Mouse (Mus musculus): Measurements from ENCODE around the gene Nsf.
A peak's percentile ranks its signal among the peaks of the same experiment; 100 is the strongest.
"Not testable (repeated sequence)": the region's sequence is repeated elsewhere in the genome, so short reads cannot be mapped to it uniquely, and the experiment has no call there.

Nsf gene

DNA sequence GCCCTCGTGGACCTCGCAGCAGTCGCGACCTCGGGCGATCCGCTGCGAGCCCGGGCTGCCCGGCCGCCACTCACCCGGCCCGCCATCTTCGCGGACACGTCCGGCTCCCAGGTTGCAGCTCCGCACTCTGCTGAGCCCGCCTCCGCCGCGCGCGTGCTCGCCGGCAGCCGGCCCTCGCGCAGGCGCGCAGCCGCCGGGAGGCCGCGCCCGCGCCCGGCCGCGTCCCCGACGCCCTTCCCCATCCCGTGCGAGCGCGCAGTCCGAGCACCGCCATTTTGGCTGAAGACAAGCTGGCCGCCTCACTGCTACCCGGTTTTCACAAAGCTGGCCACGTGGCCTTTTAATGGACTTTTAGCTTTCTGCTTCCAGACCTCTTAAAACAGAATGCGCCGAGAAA is at the start of gene Nsf:
Gene Nsf, minus strand, starts transcription at position 161 of the 397 bp plus-strand sequence.
- peak; percentile 85 for DNase-seq (ENCODE audit: low read depth, low spot score)

DNA sequence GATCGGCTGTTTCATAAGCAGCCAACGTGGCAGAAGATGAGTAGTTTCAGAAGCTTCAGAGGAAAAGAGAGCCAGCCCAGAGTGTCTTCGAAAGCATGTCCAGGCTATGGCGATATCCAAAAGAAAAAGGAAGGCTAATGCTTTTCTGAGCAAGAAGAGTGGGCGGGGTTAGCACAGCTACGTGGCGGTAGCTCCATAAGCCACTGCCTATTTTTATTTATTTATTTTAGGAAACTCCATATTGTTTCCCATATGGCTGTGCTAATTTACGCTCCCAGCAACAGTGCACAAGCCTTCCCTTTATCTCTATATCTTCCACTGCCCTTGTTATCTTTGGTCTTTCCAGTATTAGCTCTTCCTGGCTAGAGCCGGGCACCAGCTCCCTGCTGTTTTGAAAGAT is 49.5 kb upstream of the Nsf start:
- DNase-seq (ENCODE audit: low read depth, low spot score), result no peak

DNA sequence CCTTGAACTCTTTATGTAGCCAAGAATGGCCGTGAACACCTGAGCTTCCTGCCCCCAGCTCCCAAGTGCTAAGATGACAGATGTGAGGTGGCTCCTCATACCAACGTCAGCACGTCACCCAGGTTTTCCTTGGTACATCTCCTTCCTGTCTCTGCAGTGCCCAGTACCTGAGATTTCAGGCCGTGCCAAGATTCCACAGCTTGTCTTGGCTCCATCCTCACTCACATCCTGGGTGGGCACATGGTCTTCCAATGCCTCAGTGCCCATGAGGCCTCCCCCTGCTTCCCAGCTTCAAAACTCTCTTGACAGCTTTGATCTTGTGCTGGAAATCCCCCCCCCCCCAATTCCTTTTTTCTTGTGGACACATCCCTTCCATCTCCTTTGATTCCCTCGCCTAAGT is 48.3 kb upstream of the Nsf start:
- DNase-seq (ENCODE audit: low read depth, low spot score), result no peak

GRCm38 (mm10) chr11:104001395-104001955 is 47.6 kb upstream of the Nsf start:
- no peak for DNase-seq (ENCODE audit: low read depth, low spot score)

- DNase-seq (ENCODE audit: low read depth, low spot score), result peak; percentile 10
Observed at GRCm38 (mm10) chr11:104000667-104001394, 47.0 kb upstream of the Nsf start.

DNA sequence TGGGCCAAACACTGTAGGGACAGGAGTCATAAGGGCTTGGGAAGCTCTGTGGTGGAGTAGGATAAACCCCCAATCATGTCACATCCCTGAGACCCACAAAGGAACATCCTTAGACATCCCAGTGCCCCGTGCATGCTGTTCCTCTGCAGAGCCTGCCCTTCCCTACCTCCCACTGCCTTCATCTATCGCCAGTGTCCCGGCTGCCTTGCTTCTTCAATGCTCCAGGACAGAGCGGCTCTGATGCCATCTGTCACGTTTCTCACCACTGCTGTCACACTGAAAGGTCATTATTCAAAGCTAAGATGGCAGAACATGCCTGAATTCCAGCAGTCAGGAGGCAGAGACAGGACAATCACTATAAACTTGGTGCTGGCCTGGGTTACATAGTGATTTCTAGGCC is 44.9 kb upstream of the Nsf start:
- DNase-seq (ENCODE audit: low read depth, low spot score), result no peak

- DNase-seq (ENCODE audit: low read depth, low spot score), result peak; percentile 23
Observed at GRCm38 (mm10) chr11:103997385-103997784, 43.5 kb upstream of the Nsf start.

GRCm38 (mm10) chr11:103992638-103993037 is 38.8 kb upstream of the Nsf start:
- no peak for DNase-seq (ENCODE audit: low read depth, low spot score)

- not testable (repeated sequence) for DNase-seq (ENCODE audit: low read depth, low spot score)
Observed at GRCm38 (mm10) chr11:103990049-103990557, 36.2 kb upstream of the Nsf start.

GRCm38 (mm10) chr11:103987423-103987822 is 33.6 kb upstream of the Nsf start:
- DNase-seq (ENCODE audit: low read depth, low spot score), result peak; percentile 60

- no peak for DNase-seq (ENCODE audit: low read depth, low spot score)
Observed at GRCm38 (mm10) chr11:103984067-103984466, 30.2 kb upstream of the Nsf start.

DNA sequence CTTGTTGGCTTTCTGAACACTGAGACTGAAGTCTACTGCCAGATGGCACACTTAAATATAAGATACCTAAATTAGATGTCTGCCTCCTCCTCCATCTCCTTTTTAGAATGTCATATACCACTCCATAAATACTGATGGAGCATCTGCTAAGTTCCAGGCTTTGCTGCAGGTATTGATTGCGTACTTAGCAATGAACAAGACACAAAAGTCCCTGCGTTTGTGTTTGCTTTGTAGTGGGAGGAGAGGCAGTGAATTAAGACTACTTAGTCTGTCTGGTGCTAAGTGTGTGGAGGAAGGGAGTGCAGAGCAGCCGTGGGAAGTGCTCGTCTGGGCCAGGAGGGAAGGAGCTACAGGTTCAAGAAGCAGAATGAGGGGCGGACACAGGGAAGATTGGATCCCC is 28.0 kb upstream of the Nsf start:
- no peak for DNase-seq (ENCODE audit: low read depth, low spot score)

GRCm38 (mm10) chr11:103979381-103979780 is 25.5 kb upstream of the Nsf start:
- DNase-seq (ENCODE audit: low read depth, low spot score), result no peak

- DNase-seq (ENCODE audit: low read depth, low spot score), result no peak
Observed at GRCm38 (mm10) chr11:103970876-103971275, 17.0 kb upstream of the Nsf start.

DNA sequence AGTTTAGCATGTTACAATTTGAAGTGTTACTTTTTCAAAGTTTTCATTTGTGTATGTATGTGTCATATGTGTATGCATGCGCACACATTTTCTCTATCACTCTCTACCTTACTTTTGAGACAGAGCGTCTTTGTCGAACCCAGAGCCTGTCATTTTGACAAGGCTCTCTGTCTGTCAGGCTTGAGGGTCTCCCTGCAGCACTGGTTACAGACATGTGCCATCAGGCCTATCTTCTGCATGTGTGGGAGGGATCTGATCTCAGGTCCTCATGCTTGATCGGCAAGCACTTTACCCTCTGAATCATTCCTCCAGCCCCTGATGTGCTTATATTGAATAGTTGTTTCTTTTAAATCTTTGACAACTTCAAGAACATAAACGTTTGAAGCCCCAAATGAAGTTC is 15.4 kb upstream of the Nsf start:
- no peak for DNase-seq (ENCODE audit: low read depth, low spot score)

DNA sequence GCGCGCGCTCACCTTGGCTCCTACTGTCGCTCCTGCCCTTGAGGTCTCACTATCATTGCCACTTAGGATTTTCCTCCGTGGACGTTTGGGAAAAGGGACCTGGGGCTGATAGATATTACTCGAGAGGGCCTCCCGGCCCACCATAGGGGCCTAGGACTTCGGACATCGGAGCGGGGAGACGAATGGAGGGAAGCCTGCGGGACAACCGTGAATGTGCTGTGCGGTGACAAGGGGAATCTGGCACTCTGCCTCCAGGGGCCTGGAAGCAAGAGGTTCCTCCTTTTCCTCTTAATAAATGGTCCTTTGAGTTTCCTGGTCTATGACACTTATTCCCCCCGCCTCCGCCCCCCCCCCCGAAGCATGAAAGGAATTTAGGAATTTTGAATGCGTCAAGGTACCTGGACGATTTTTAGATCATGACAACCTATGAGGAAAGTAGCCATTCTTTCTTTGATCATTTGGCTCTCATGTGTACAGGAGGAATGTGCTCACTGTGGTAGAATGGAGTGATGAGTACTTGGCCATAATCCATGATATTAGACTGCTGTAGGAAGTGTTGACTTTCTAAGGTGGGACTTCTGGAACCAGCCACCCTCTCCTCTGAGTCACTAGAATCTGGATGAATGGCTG is 13.4 kb upstream of the Nsf start:
- no peak for DNase-seq (ENCODE audit: low read depth, low spot score)

- no peak for DNase-seq (ENCODE audit: low read depth, low spot score)
Observed at GRCm38 (mm10) chr11:103956866-103957265, 3.0 kb upstream of the Nsf start.

- DNase-seq (ENCODE audit: low read depth, low spot score), result peak; percentile 26
Observed at GRCm38 (mm10) chr11:103953032-103953895, 592 bp downstream of the Nsf start.

DNA sequence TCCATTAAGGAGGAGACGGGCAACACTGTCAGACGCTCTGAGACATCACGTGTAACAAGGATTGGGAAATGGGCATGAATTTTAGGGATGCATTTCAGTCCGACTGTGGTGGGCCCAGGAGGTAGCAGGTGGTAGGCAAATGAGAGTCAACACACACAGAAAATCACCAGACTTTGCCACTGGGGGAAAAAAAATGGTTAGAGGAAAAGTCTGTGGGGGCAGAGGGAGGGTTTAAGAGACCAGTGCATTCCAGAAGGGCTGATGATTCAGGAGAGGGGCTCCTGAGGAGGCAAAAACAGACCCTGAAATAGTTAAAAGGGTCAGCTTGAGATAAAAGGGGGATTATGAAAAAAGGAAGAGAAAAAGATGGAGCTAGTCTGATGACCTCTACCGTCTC is 1.2 kb downstream of the Nsf start:
- no peak for DNase-seq (ENCODE audit: low read depth, low spot score)

GRCm38 (mm10) chr11:103951106-103951505 is 2.8 kb downstream of the Nsf start:
- peak; percentile 46 for DNase-seq (ENCODE audit: low read depth, low spot score)

DNA sequence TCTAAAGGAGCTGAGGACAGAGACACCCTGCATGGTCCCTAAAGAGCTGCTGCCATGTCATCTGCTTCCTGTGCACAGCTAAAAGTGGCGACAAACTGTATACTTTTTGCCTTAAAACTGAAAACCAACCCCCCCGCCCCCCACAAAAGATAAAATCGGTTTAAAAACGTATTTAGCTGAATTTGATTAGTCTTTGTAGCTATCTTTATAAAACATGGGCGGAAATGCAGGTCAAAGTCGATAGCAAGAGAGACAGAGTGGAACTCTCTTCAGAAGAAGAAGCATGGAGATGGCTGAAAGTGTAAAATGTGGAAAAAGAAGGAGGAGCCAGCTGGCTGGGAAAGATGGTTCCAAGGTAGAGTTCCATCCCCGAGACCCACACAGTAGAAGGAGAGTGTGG is 4.9 kb downstream of the Nsf start:
- no peak for DNase-seq (ENCODE audit: low read depth, low spot score)

GRCm38 (mm10) chr11:103942740-103943139 is 11.1 kb downstream of the Nsf start:
- DNase-seq (ENCODE audit: low read depth, low spot score), result no peak

Measured in CD4-positive helper T cell, adult 2 months (primary cell).